Mouse (Mus musculus) lung, postnatal 36 days (tissue): ENCODE results near the gene 5830473C10Rik.
A peak's percentile ranks its signal among the peaks of the same experiment; 100 is the strongest.

ENCODE experiments used
- DNase-seq: peaks from one replicate; pipeline ENCODE4 v3.0.0; 2022; ENCODE audit warnings: mixed read lengths

Gene 5830473C10Rik

DNA sequence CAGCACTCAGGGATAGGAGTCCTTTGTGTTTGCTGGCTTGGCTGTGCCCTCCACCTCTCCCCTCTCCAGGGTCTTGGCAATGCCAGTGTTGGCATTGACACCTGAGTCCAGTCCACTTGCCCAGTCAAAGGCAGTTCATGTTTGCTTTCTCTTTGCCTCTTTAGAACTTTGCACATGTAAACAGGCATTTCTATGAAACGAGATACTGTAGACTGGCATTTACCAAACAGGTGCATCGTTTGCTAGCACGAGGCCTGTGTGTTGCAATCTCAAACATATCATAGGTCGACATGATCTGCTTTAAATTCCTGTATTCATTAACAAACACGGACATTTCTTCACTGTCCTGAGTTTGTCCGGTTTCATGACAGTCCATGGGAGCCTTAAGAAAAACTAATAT is at the start of gene 5830473C10Rik:
Gene 5830473C10Rik (plus strand): TSS at position 365 of the 400 bp plus-strand sequence.
- no peak for DNase-seq

DNA sequence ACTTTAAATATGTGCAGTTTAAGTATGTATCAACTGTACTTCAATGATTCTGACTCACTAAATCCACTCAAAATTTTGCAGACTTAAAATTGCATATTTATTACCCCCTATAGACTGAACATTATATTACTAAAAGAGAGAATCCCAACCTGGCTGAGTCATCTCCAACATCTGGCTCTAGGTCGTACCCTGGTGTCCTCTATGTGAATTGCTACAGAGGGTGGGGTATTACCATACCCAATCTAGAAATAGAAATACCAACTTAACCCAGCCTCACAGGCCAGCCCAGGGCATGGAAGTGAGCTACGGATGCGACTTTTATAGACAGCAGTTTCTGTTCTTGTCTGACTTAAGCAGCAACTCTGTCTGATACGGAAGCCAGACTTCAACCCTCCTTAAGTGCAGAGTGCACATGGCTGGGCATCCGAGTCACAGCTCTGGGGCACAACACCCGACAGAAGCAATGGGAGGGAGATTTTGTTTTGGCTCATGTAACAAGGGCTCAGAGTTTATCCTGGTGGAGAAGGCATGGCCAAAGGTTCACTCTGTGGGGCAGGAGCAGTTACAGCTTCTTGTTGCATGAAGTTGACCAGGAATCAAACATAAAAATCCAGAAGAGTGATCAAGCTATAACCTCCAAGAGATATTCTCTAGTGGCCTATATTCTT is 48.5 kb upstream of the 5830473C10Rik start:
- no peak for DNase-seq

DNA sequence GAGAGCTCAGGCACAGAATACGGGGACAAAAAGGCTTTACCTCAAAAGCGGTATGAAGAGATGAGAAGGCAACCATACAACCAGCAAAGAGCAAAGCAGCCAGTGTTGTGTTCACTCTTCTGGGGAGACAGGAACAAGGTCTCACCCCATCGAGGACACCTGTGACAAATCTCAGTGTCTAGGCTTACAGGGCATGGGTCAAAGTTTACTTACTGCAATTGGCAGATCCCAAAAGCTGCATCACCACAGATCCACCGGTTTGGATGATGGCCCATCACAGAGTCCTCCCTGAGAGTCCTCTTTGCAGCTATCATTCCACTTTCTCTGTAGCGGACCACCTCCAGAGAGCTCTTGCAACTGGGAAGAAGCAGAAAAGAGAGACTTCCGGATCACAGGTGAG is 45.3 kb upstream of the 5830473C10Rik start:
- no peak for DNase-seq

DNA sequence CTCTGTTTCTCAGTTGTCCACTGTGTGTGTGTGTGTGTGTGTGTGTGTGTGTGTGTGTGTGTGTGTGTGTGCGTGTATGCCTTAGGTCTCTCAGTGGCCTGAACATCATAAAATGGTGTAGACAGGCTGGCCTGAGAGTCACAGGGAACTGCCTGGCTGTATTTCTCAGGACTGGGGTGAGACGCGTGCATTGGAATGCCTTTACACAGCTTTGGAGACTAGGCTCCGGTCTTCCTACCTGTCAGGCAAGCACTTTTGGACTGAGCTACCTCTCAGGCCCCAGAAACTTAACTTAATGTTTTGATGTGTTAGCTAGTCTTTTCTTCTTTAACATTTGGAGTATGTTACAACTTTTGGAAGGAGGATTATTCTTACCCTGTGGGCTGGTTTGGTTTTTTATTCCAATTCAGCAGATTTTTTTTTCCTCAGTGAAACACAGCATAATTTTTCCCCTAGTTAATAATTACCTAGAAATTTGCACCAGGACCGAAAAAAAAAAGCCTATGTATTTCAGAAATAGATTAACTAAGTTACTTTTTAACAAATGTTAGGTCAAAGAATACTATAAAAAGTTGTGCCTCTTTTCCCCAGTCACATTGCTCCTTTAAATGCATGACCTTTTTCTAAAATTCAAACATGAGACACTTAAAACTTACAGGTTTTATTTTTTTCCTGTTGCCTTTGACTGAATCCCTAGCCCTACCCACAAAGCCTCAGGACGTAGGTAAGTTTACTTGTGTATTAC is 42.4 kb upstream of the 5830473C10Rik start, which contains the start of gene Afm:
Gene Afm (plus strand): TSS at position 577 of the 745 bp plus-strand sequence.
- no peak for DNase-seq

DNA sequence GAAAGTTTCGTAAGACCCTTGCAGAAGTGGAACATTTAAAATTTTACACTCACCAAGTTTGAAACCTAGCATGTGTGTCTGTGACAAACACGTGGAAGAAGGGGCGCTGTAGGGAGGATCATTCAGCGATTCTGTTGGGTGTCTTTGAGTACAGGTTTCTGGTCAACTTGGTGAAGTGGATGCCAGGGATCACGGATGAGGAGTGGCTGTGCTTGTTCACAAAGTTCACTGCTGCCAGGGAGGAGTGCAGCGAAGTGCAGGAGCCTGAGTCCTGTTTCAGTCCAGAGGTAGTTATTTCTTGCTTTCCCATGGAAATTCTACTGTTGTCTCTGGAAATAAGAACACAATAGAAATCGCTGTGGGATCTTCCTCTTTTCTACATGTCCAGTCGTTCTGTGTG is 9.7 kb upstream of the 5830473C10Rik start:
- DNase-seq, result no peak

DNA sequence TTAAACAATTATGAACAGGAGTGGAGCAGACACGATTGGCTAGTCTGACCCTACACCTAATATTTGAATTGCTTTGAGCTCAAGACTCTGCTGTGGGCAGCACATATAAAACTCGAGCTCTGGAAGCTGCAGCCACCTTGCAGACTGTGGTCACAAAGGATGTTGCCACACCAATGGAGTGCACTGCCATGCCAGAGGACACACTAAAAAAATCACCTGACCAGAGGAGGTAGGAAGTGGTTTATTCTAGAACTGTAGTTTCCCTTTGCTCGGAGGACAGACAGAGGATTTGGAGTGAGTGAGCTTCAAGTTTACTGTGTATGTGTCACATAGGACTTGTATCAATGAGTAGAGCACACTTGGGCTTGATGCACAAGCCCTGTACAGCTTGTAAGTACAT is 4.9 kb upstream of the 5830473C10Rik start:
- DNase-seq, result no peak

DNA sequence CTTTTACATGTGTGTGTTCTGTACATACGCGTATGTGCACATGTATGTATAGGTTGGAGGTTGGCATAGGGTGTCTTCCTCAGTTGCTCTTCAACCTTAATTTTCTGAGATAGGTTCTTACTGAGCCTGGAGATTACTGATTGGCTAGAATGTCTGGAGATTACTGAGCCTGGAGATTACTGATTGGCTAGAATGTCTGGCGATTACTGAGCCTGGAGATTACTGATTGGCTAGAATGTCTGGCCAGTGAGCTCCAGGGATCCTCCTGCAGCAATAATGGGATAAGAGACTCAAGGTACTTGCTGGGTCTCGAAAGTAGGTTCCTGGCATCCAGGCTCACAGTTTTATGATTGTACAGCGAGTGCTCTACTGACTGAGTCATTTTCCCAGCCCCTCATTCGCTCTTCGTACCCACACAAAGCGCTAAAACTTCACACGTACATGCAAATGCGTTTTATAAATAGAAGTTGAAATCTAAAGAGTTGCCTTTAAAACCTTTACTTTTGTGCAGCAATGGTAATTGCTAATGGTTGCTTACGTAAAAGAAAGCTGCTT is 891 bp downstream of the 5830473C10Rik start:
- no peak for DNase-seq

DNA sequence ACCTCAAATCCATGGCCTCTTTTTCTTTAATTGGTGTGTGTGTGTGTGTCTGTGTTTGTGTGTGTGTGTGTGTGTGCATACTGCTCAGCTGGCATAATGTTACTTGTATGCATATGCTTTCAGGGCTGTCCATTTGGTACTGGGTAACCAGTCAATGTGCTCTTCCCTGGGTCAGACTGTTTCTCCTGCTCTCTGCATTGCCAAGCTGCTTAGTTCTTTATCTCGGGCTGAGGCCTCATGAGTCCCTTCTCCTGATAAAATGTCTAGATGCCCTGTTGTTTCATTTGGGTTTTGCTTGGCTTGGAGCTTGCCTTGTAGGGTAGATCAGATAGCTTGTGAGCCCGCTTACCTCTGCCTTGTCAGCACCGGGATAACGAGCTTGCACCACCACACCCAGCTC is 2.0 kb downstream of the 5830473C10Rik start:
- no peak for DNase-seq

DNA sequence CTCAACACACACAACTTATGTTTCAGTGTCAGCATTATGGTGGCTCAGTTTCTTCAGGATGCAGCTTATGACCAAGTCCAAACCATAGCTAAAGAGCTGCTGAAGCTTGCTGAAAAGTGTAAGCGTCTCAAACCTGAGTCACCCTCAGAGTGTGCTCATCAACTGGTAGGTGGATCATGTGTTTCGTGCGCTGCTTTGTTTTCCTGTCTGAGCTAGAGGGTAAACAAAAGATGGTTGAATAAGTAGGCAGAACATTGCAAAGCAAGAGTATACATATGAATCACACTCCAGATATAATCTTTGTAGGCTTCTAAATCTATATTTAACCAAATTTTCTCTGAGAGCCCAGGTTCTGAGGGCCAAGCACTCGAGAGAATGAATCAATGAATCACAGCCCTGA is 3.3 kb downstream of the 5830473C10Rik start:
- DNase-seq, result no peak

DNA sequence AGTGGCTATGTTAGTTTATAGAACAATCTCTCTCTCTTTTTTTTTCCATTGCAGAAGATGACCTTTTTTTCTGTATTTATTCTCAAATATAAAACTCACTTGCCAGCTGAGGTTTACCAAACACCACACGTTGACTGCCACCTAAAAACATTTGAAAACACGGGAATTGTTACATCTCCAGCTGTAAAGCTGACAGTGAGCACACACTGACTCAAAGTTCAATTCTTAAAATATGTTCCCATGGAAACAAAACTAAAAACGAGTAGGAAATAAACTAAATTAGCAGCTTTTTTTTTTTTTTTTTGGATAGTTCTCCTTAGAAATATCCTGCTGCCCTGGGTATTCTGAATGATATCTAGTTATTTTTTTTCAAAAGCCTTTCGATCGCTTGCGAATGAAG is 4.3 kb downstream of the 5830473C10Rik start:
- no peak for DNase-seq

DNA sequence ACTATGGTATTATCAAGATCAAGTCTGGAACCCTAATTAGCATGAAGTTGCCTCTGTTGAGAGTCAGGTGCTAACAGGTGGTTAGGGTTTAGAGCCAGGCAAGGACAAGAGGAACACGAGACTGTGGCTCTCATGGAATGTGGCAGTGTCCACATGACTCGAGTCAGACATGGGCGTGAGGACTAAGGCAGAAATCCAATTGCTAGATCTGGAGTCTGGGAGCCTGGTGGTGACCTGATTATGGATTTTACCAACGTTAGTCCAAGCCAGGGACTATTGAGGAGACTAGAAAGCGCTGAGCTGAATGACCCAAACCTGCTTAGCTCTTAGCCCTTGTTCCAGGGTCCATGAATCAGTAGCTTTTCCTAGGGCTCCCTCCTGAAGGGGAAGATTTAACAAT is 6.9 kb downstream of the 5830473C10Rik start:
- no peak for DNase-seq

DNA sequence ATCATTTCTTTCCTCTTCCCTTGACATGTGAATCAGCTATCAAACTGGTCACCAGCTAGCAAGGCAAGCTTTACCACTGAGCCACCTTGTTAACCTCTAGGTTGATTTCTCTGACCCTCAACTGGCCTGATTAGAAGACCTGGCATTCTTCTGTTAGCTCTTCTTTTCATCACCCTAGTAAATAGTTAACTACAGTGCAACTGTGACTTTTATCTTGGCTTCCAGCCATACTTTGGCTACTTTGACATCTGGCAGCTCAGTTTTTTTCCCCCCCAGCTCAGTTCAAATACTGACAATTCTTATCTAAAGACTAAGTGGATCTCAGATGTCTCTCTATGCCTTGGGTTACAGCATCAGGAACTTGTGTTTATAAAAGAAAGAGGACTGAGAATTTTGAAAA is 7.4 kb downstream of the 5830473C10Rik start:
- DNase-seq, result no peak

DNA sequence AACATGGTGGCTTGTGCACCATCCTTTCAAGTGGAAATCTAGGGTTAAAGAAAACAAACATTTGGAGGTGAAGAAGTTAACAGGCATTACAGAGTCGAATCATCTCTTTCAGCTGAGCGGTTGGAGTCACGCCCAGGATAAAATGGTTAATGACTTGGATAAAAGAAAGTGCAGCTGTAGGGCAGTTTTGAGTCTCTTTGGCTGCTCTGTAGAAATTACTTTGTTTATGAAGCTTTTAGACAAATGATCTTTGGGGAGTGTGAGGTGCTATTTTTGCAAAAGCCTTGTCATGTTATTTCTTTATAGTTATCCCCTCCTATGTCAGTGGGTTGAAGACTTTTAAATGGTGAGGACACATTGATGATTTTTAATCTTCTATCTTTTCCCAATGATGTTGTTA is 10.3 kb downstream of the 5830473C10Rik start:
- DNase-seq, result no peak

DNA sequence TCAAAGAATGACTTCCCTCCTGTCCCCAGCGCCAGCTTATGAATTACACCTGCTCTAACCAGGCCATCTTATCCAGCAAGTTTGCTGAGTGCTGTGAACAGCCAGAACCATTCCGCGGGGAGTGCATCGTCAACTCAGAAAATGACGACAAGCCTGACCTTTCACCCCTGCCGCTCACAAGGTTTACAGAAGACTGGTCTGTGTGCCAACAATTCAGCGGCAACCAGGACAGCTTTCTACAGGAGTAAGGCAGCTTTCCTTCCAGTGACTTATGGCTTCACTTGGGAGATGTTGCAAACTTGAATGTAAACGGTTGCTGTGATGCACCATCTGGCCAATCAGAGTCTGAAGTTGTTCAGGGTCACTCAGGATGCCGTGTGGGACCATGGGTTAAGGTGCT is 16.8 kb downstream of the 5830473C10Rik start:
- DNase-seq, result no peak

DNA sequence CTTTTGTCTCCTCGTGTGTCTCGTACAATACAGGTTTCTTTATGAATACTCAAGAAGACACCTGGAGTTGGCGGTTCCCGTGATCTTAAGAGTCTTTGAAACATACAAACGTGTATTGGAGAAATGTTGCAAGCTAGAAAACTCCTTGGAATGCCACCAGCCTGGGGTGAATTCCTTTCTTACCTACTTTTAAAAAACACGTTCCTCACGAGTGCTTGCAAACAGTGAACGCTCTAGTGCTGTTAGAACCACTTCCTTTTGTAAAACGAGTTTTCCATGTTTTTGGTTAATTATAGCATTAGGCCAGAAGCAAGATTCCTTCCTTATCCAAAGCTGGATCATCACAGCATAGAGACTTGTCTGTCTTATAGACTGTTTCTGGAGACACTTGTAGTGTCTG is 18.6 kb downstream of the 5830473C10Rik start:
- DNase-seq, result peak; percentile 13

DNA sequence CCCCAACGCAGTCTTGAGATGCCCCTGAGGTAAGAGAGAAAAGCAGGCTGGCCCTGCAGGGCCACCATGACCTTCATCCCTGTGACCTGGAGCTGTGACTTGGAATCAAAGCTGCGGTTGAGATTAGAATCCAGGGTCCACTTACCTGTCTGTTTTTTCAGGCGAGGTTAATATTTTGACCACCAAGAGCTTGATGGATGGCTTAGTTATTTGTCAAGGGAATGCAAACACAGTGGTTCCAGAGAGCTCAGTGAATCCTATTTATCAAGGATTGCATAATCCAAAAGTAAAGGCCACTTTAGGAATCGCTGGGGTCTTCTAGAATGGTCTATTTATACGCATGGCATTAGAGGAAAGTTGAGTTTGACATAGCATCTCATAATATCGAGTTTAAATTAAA is 21.3 kb downstream of the 5830473C10Rik start:
- no peak for DNase-seq

DNA sequence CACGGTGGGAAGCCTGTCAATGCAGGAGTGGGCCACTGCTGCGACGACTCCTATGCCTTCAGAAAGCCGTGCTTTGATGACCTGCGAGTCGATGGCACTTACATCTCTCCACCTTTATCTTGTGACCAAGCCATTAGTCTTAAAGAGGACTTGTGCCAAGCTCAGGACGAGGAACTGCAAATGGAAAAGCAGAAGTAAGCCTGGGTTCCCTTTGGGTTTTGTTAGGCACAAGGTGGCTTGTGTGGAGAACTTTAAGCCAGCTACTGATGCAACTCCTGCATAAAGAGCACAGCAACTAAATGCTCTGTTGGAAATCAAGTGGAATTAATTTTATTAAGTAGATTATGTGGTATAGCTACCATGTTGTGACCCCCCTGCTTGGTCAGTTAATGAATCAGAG is 23.9 kb downstream of the 5830473C10Rik start:
- no peak for DNase-seq

DNA sequence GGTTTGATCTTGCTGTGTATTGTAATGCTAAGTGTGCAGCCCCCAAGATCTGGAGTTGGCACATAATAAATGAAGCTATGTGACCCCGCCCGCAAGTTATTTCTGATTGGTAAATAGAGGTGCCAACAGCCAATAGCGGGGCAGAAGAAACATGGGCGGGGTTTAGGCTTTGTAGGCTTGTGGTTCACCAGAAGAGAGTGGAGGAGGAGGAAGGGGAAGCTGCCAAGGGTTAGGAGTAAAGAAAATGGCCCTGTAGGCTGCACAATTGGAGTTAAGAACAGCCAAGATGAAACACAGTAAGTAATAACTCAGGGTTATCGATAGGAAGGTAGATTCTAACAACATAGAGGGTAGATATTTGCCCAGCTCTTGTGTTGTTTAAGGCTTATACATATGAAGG is 25.6 kb downstream of the 5830473C10Rik start:
- no peak for DNase-seq

DNA sequence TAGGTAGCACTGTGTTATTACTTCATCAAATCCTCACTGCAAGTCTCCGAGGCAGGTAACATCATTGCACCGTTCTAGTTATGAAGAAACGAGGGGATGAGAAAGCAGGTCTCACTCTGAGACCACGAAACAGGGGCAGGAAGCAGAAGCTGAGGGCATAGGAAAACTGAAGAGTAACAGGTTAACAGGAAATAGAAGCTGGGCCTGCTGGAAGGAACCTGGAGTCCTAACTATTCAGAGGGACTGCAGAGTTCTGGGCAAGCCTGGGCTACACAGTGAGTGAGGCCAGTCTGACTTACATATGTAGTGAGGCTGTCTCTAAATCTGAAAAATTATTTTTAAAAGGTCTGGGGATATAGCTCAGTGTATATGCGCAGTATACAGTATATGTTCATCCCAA is 27.2 kb downstream of the 5830473C10Rik start:
- DNase-seq, result no peak

DNA sequence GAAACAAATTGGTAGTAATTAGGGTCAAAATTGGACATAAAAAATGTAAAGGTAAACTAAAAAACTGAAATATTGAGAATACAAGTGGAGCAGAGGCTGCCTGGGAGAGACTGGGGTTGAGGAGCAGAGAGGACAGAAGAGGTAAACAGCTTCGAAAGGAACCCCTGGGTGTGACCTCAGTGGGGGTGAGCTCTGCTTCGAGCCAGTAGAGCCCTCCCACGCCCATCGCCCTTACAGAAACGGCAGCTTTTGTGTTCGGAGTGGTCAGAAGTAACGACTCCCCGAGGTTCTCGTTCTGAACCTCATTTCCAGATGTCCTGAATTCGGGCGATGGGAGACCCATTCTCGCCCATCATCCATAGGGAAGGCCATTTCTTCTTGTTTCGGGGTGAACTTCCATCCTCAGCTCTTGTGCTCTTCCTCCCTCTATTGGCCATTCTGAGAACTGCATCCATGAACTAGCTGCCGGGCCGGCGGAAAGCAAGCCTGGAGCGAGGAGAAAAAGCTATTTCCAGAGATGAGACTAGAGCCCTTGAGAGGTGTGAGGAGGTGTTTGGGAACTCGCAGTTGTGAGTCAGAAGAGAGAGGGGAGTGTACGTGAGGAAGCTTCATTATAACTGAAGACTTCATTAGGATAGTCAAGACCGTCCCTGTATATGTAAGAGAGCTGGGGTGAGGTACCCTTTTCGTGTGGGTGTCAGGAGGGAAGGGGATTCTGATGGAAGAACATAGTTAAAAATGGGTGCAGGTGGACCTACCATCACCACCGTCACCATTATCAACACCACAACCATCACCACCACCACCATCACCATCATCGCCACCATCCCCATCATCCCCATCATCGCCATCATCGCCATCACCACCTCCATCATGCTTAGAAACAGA is 28.0 kb downstream of the 5830473C10Rik start:
- peak; percentile 84 for DNase-seq

DNA sequence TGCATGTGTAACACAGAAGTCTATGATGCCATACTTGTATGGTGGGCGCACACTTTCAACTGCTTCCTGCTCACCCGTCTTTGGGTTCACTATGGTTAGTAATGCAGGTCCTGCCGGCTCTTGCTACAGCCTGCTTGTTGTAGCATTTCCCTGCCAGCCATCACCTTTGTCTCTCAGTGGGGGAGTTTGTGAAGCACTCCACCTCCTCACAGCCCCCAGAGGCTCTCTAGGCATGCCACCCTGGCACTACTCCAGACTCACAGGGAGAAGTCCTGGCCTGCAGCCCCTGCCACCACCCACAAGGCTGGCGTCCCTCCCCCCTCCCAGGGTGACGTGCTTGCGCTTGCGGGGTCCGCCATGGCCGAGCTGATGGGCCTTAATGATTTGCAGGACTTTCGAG is 29.8 kb downstream of the 5830473C10Rik start:
- no peak for DNase-seq

DNA sequence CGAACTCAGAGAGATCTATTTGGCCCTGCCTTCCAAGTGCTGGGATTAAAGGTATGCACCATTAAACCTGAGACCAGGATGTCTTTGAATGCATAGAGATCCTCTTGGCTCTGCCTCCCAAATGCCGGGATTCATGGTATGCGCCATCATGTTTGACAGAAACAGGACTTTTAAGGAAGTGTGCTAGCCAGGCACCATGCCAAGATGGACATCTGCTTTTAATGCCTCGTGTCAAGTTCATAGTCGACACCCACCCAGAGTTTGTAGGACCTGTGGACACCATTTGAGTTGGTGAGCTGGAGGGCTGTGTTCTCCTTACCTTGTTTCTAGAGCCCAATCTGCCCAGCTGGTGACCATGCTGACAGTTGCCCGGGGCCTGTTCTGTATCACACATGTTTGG is 31.0 kb downstream of the 5830473C10Rik start:
- DNase-seq, result no peak

DNA sequence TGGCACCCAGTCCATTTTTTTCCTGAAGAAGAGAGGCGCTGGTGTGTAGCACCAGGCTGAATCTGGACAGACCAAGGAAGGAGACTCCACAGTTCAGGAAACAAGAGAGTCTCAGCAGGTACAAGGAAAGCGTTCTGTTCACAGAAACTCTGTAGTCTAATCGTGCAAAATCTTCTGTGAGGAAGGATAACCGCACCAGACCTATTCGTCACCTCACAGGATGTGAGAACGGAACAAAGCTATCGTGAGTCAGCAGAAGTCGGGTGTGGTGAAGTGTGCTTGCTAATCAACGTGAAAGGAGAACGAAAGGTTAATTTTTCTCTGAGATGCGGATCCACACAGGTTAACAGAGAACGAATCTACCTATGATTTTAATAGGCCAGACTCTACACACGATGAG is 34.0 kb downstream of the 5830473C10Rik start:
- no peak for DNase-seq
